Mouse (Mus musculus): ENCODE data around the gene Srpr. TPM values are rescaled to one million over a fixed set of nuclear protein-coding genes. Genes with fewer than 3 reads are reported as not detected.

Gene Srpr
- polyA plus RNA-seq, 1 experiment from 2014 or later = 108 TPM

DNA sequence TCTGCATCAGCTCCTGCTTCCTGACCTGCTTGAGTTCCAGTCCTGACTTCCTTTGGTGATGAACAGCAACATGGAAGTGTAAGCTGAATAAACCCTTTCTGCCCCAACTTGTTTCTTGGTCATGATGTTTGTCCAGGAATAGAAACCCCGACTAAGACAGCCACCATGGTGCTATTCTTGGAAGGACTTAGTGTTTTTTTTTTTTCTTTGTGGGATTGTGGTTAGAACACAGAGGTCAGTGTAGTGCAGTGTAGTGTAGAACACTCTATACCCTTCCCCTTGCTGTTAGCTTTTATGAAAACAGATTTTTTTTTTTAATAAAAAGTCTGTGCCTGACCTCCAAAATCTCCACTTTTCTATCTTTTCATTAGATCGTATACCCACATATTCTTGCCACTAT lies 17.1 kb upstream of the Srpr start:
- Histone ChIP-seq H3K27ac (replicated peaks; ENCODE audit: low read depth, low read length) (no peak overlapping the region), H3K27me3 (ENCODE audit: control insufficient read depth, insufficient read depth, low read length) (no peaks in the 10 kb centered on the region), H3K36me3 (ENCODE audit: control insufficient read depth, insufficient read depth, low read length) (peaks cover 3% of the 10 kb centered on the region; the same call in 1 of the 2 replicates), H3K4me2 (ENCODE audit: low read depth, severe bottlenecking) (no peak overlapping the region), H3K4me1 (ENCODE audit: control insufficient read depth, insufficient read depth, low read length) (no peaks in the 10 kb centered on the region), H3K9me3 (ENCODE audit: control insufficient read depth, low read length) (no peaks in the 10 kb centered on the region), H3K9ac (ENCODE audit: low read length) (no peak overlapping the region), H3K4me3 (ENCODE audit: low read depth, low read length) (no peak overlapping the region)
- 89% methylated on average over 2 of the region's 2 CpGs for WGBS
- no peak for ATAC-seq (ENCODE audit: insufficient number of reproducible peaks, low FRiP score, low TSS enrichment, low read depth)
- no peak for DNase-seq (ENCODE audit: low spot score)

GRCm38 (mm10) chr9:35183359-35183758 lies 16.6 kb upstream of the Srpr start:
- no peak overlapping the region for H3K4me2 ChIP-seq (ENCODE audit: low read depth, severe bottlenecking)
- H3K36me3 ChIP-seq (ENCODE audit: control insufficient read depth, insufficient read depth, low read length) = peaks cover 3% of the 10 kb centered on the region; the same call in 1 of the 2 replicates
- ATAC-seq (ENCODE audit: insufficient number of reproducible peaks, low FRiP score, low TSS enrichment, low read depth) (no peak), DNase-seq (ENCODE audit: low spot score) (no peak)
- no peaks in the 10 kb centered on the region for H3K27me3 ChIP-seq (ENCODE audit: control insufficient read depth, insufficient read depth, low read length)
- H3K4me1 ChIP-seq (ENCODE audit: control insufficient read depth, insufficient read depth, low read length) = no peaks in the 10 kb centered on the region
- H3K27ac ChIP-seq (replicated peaks; ENCODE audit: low read depth, low read length) = no peak overlapping the region
- H3K9ac ChIP-seq (ENCODE audit: low read length) = no peak overlapping the region
- 75% methylated on average over 5 of the region's 5 CpGs for WGBS
- H3K4me3 ChIP-seq (ENCODE audit: low read depth, low read length) = no peak overlapping the region
- H3K9me3 ChIP-seq (ENCODE audit: control insufficient read depth, low read length) = no peaks in the 10 kb centered on the region

GRCm38 (mm10) chr9:35186430-35186829 lies 13.5 kb upstream of the Srpr start:
- Histone ChIP-seq H3K9ac (ENCODE audit: low read length) (no peak overlapping the region), H3K36me3 (ENCODE audit: control insufficient read depth, insufficient read depth, low read length) (peaks cover 8% of the 10 kb centered on the region), H3K4me2 (ENCODE audit: low read depth, severe bottlenecking) (no peak overlapping the region), H3K27me3 (ENCODE audit: control insufficient read depth, insufficient read depth, low read length) (no peaks in the 10 kb centered on the region), H3K4me3 (ENCODE audit: low read depth, low read length) (no peak overlapping the region), H3K27ac (replicated peaks; ENCODE audit: low read depth, low read length) (no peak overlapping the region), H3K9me3 (ENCODE audit: control insufficient read depth, low read length) (no peaks in the 10 kb centered on the region), H3K4me1 (ENCODE audit: control insufficient read depth, insufficient read depth, low read length) (no peaks in the 10 kb centered on the region)
- no peak for ATAC-seq (ENCODE audit: insufficient number of reproducible peaks, low FRiP score, low TSS enrichment, low read depth)
- WGBS = 82% methylated on average over 4 of the region's 4 CpGs
- no peak for DNase-seq (ENCODE audit: low spot score)

- Histone ChIP-seq H3K36me3 (ENCODE audit: control insufficient read depth, insufficient read depth, low read length) (peaks cover 8% of the 10 kb centered on the region), H3K27ac (replicated peaks; ENCODE audit: low read depth, low read length) (no peak overlapping the region), H3K9ac (ENCODE audit: low read length) (no peak overlapping the region), H3K4me1 (ENCODE audit: control insufficient read depth, insufficient read depth, low read length) (no peaks in the 10 kb centered on the region), H3K27me3 (ENCODE audit: control insufficient read depth, insufficient read depth, low read length) (no peaks in the 10 kb centered on the region), H3K4me3 (ENCODE audit: low read depth, low read length) (no peak overlapping the region), H3K4me2 (ENCODE audit: low read depth, severe bottlenecking) (no peak overlapping the region), H3K9me3 (ENCODE audit: control insufficient read depth, low read length) (no peaks in the 10 kb centered on the region)
- no peak for ATAC-seq (ENCODE audit: insufficient number of reproducible peaks, low FRiP score, low TSS enrichment, low read depth)
- DNase-seq (ENCODE audit: low spot score) = no peak
- 89% methylated on average over 10 of the region's 10 CpGs for WGBS
These were observed 12.5 kb upstream of the Srpr start for GRCm38 (mm10) chr9:35187351-35187903.

GRCm38 (mm10) chr9:35188700-35189099 lies 11.3 kb upstream of the Srpr start:
- Histone ChIP-seq H3K36me3 (ENCODE audit: control insufficient read depth, insufficient read depth, low read length) (peaks cover 8% of the 10 kb centered on the region), H3K4me2 (ENCODE audit: low read depth, severe bottlenecking) (no peak overlapping the region)

GRCm38 (mm10) chr9:35192983-35193542 lies 6.9 kb upstream of the Srpr start:
- Histone ChIP-seq H3K9me3 (ENCODE audit: control insufficient read depth, low read length) (no peaks in the 10 kb centered on the region), H3K36me3 (ENCODE audit: control insufficient read depth, insufficient read depth, low read length) (peaks cover 5% of the 10 kb centered on the region; the same call in 1 of the 2 replicates), H3K4me2 (ENCODE audit: low read depth, severe bottlenecking) (no peak overlapping the region), H3K4me3 (ENCODE audit: low read depth, low read length) (no peak overlapping the region), H3K27ac (replicated peaks; ENCODE audit: low read depth, low read length) (no peak overlapping the region), H3K9ac (ENCODE audit: low read length) (no peak overlapping the region), H3K27me3 (ENCODE audit: control insufficient read depth, insufficient read depth, low read length) (no peaks in the 10 kb centered on the region), H3K4me1 (ENCODE audit: control insufficient read depth, insufficient read depth, low read length) (no peaks in the 10 kb centered on the region)
- DNase-seq (ENCODE audit: low spot score) (no peak), ATAC-seq (ENCODE audit: insufficient number of reproducible peaks, low FRiP score, low TSS enrichment, low read depth) (no peak)
- WGBS = 76% methylated on average over 11 of the region's 11 CpGs

More at GRCm38 (mm10) chr9:35188700-35189099, 11.3 kb upstream of the Srpr start:
- DNase-seq (ENCODE audit: low spot score) (no peak), ATAC-seq (ENCODE audit: insufficient number of reproducible peaks, low FRiP score, low TSS enrichment, low read depth) (no peak)
- Histone ChIP-seq H3K4me1 (ENCODE audit: control insufficient read depth, insufficient read depth, low read length) (no peaks in the 10 kb centered on the region), H3K9me3 (ENCODE audit: control insufficient read depth, low read length) (no peaks in the 10 kb centered on the region), H3K27ac (replicated peaks; ENCODE audit: low read depth, low read length) (no peak overlapping the region), H3K4me3 (ENCODE audit: low read depth, low read length) (no peak overlapping the region), H3K9ac (ENCODE audit: low read length) (no peak overlapping the region), H3K27me3 (ENCODE audit: control insufficient read depth, insufficient read depth, low read length) (no peaks in the 10 kb centered on the region)
- 83% methylated on average over 22 of the region's 22 CpGs for WGBS

DNA sequence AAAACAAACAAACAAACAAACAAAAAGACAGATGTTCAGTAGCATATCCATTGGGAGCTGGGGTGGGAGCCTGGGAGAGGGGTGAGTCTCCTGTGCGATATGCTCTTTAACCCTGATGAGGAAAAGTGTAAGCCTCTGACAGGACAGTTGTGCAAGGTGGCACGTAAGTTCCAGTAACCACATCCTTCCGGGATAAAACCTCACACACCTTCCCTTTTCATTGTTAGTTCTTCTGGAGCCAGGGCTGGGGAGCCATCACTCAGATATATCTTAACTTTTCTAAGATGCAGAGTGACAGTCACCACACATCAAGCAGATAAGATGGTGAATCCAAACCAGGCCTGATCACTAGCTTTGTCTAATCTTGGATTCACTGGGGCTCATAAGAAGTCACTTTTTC lies 5.9 kb upstream of the Srpr start:
- H3K27me3 ChIP-seq (ENCODE audit: control insufficient read depth, insufficient read depth, low read length) = no peaks in the 10 kb centered on the region
- H3K9me3 ChIP-seq (ENCODE audit: control insufficient read depth, low read length) = no peaks in the 10 kb centered on the region
- ATAC-seq (ENCODE audit: insufficient number of reproducible peaks, low FRiP score, low TSS enrichment, low read depth) = no peak
- no peaks in the 10 kb centered on the region for H3K4me1 ChIP-seq (ENCODE audit: control insufficient read depth, insufficient read depth, low read length)
- H3K27ac ChIP-seq (replicated peaks; ENCODE audit: low read depth, low read length) = no peak overlapping the region
- 94% methylated on average over 3 of the region's 3 CpGs for WGBS
- H3K4me3 ChIP-seq (ENCODE audit: low read depth, low read length) = no peak overlapping the region
- H3K36me3 ChIP-seq (ENCODE audit: control insufficient read depth, insufficient read depth, low read length) = no peaks in the 10 kb centered on the region; the same call in 1 of the 2 replicates
- no peak overlapping the region for H3K9ac ChIP-seq (ENCODE audit: low read length)
- DNase-seq (ENCODE audit: low spot score) = no peak
- no peak overlapping the region for H3K4me2 ChIP-seq (ENCODE audit: low read depth, severe bottlenecking)

- WGBS = 91% methylated on average over 3 of the region's 3 CpGs
- Histone ChIP-seq H3K9me3 (ENCODE audit: control insufficient read depth, low read length) (no peaks in the 10 kb centered on the region), H3K4me1 (ENCODE audit: control insufficient read depth, insufficient read depth, low read length) (peaks cover 5% of the 10 kb centered on the region; the same call in 1 of the 2 replicates), H3K9ac (ENCODE audit: low read length) (no peak overlapping the region), H3K4me2 (ENCODE audit: low read depth, severe bottlenecking) (no peak overlapping the region), H3K27me3 (ENCODE audit: control insufficient read depth, insufficient read depth, low read length) (no peaks in the 10 kb centered on the region), H3K4me3 (ENCODE audit: low read depth, low read length) (no peak overlapping the region), H3K36me3 (ENCODE audit: control insufficient read depth, insufficient read depth, low read length) (no peaks in the 10 kb centered on the region), H3K27ac (replicated peaks; ENCODE audit: low read depth, low read length) (no peak overlapping the region)
- ATAC-seq (ENCODE audit: insufficient number of reproducible peaks, low FRiP score, low TSS enrichment, low read depth) = no peak
- DNase-seq (ENCODE audit: low spot score) = no peak
These were observed 2.4 kb upstream of the Srpr start for GRCm38 (mm10) chr9:35197625-35198024.

GRCm38 (mm10) chr9:35198351-35198750 lies 1.6 kb upstream of the Srpr start:
- Histone ChIP-seq H3K36me3 (ENCODE audit: control insufficient read depth, insufficient read depth, low read length) (no peaks in the 10 kb centered on the region), H3K4me1 (ENCODE audit: control insufficient read depth, insufficient read depth, low read length) (peaks cover 5% of the 10 kb centered on the region; the same call in 1 of the 2 replicates), H3K9ac (ENCODE audit: low read length) (no peak overlapping the region), H3K4me2 (ENCODE audit: low read depth, severe bottlenecking) (no peak overlapping the region; the same call in 1 of the 2 replicates), H3K9me3 (ENCODE audit: control insufficient read depth, low read length) (no peaks in the 10 kb centered on the region), H3K27ac (replicated peaks; ENCODE audit: low read depth, low read length) (no peak overlapping the region), H3K4me3 (ENCODE audit: low read depth, low read length) (no peak overlapping the region), H3K27me3 (ENCODE audit: control insufficient read depth, insufficient read depth, low read length) (no peaks in the 10 kb centered on the region)
- DNase-seq (ENCODE audit: low spot score) = no peak
- 84% methylated on average over 10 of the region's 10 CpGs for whole genome bisulfite sequencing
- ATAC-seq (ENCODE audit: insufficient number of reproducible peaks, low FRiP score, low TSS enrichment, low read depth) = no peak
